ENCODE assay signal across 18 mouse cellular contexts in the genomic region with DNA sequence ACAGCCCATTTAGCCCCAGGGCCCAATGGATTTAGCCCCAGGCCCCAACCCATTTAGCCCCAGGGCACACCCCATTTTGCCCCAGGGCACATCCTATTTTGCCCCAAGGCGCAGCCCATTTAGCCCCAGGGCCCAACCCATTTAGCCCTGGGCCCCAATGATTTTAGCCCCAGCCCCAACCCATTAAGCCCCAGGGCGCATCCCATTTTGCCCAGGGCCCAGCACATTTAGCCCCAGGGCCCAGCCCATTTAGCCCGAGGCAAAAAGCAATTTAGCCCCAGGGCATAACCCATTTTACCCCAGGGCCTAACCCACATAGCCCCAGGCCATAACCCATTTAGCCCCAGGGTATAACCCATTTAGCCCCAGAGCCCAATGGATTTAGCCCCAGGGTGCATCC. TPM values are rescaled to one million over a fixed set of nuclear protein-coding genes. Genes with fewer than 3 reads are reported as not detected.
"Had no signal": no experiment of that assay in that cellular context is flagged by ENCODE, and none has a peak within 500 bp of the region (broad histone marks: within the 10 kb centered on the region; RNA-seq: fewer than 3 reads in every experiment).

No protein-coding gene starts in this region.

RNA-seq across cellular contexts. Expression of a gene that starts 24.2 kb away (rescaled TPM):
- total RNA-seq: megakaryocyte progenitor cell, adult 5-6 weeks had no signal
- polyA plus RNA-seq: liver, embryonic 16.5 days; lung, embryonic 14.5 days; lung, postnatal 0 days; macrophage; midbrain, embryonic 10.5 days; midbrain, embryonic 12.5 days; midbrain, embryonic 14.5 days; midbrain, embryonic 16.5 days; myocyte; neural tube, embryonic 11.5 days; neural tube, embryonic 13.5 days; neural tube, embryonic 15.5 days; small intestine, adult 2 months; stomach, embryonic 14.5 days; stomach, postnatal 0 days; testis, adult 2 months; thymus, postnatal 0 days had no signal
